Mouse (Mus musculus): Measurements from ENCODE around the gene Trex1.

The Trex1 gene

DNA sequence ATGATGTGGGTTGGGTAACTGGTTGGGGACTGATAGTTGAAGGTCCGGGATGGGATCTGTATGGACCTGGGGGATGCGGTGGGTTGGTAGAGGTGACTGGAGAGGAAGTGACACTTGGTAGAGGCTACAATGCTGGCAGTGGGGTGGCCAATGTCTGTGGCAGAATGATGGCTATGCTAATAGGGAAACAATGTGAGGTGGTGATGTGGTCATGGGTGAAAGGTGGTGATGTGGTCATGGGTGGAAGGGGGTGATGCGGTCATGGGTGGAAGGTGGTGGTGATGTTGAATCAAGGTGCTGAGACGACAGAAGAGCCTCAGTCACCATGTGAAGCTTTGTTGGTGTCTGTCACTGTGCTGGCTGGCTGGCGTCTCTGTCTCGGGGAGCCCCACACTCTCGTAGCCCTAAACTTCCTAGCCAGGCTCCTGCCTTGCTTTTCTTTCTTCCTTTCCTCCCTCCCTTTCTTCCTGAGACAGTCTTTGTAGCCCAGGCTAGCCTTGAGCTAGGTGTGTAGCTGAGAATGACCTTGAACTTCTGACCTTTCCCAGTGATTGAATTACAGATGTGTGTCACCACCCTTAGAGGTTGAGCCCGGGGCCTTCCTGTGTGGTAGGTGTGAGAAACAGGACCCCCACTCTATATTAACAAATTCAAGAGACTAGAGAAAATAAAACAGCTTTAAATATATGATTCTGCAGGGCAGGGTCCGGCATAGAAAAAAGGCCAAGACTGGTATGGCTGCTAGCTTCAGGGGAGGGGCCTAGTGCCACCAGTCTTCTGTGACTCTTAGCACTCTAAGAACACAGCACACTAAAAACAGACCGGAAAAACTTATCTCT is 7.7 kb downstream of the Trex1 start:
- DNase-seq (ENCODE audit: extremely low spot score) = no peak

- no peak for DNase-seq (ENCODE audit: extremely low spot score)
Measured at GRCm38 (mm10) chr9:109051011-109051501, 8.5 kb downstream of the Trex1 start.

DNA sequence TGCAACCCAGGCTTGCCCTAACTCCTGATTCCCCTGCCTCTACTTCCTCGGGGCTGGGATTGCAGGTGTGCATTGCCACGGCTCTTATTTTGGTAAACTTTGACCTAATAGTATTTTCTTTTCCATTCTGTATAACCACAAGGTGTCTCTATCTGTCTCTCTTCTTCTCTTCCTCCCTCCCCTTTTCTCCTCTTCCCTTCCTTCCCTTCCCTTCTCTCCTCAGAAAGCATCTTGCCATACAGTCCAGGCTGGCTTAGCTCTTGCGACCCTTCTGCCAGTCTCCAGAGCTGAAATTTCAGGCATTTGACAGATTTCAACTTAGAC is 8.9 kb downstream of the Trex1 start:
- DNase-seq (ENCODE audit: extremely low spot score) = no peak

- no peak for DNase-seq (ENCODE audit: extremely low spot score)
Measured at GRCm38 (mm10) chr9:109049996-109050673, 9.4 kb downstream of the Trex1 start.

DNA sequence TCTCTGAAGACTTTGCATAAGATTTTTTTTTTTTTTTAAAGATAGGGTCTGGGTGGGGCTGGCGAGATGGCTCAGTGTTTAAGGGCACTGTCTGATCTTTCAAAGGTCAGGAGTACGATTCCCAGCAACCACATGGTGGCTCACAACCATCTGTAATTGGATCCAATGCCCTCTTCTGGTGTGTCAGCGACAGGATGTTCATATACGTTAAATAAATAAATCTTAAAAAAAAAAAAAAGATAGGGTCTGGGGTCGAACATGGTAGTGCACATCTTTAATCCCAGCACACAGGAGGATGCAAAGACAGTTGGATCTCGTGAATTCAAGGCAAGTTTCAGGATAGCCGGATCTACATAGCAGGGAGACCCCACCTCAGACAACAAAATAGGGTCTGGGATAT is 10.2 kb downstream of the Trex1 start:
- DNase-seq (ENCODE audit: extremely low spot score) = no peak

DNA sequence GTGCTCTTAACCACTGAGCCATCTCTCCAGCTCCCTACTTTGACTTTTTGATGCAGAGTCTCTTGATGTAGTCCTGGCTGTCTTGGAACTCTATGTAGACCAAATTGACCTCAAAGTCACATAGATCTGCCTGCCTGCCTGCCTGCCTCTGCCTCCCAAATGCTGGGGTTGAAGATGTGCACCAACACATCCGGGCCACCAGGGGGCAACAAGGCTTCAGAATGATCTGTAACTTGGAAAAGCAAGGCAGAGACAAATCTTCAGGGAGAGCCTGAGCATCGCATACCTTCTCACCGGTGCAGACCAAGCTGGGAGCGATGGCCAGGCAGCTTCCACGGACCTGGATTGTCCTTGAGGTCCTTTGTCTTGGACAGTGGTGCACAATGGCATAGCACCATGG is 13.2 kb downstream of the Trex1 start:
- DNase-seq (ENCODE audit: extremely low spot score) = peak; percentile 52

GRCm38 (mm10) chr9:109041351-109041750 is 18.2 kb downstream of the Trex1 start:
- no peak for DNase-seq (ENCODE audit: extremely low spot score)

DNA sequence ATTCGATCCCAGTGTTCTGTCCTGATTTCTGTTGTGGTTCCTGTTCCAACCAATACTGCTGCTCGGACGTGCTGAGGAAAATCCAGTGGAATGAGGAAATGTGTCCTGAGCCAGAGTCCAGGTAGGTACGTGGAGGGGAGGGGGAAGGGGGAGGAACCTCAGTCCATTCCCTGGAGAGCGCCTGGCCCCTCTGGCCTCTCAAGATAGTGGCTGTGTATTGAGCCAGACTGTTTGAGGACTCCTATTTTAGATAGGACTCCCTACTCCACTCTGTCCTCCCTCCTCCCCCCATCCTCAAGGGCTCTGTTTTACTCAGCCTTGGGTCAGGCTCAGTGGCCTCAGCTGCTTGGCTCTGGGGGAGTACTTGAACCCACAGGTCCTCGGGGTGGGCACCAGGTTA is 18.6 kb downstream of the Trex1 start:
- DNase-seq (ENCODE audit: extremely low spot score) = no peak

- DNase-seq (ENCODE audit: extremely low spot score) = no peak
Measured at GRCm38 (mm10) chr9:109040216-109040615, 19.3 kb downstream of the Trex1 start.

GRCm38 (mm10) chr9:109039681-109040080 is 19.9 kb downstream of the Trex1 start:
- DNase-seq (ENCODE audit: extremely low spot score) = no peak

- no peak for DNase-seq (ENCODE audit: extremely low spot score)
Measured at GRCm38 (mm10) chr9:109038901-109039364, 20.6 kb downstream of the Trex1 start.

DNA sequence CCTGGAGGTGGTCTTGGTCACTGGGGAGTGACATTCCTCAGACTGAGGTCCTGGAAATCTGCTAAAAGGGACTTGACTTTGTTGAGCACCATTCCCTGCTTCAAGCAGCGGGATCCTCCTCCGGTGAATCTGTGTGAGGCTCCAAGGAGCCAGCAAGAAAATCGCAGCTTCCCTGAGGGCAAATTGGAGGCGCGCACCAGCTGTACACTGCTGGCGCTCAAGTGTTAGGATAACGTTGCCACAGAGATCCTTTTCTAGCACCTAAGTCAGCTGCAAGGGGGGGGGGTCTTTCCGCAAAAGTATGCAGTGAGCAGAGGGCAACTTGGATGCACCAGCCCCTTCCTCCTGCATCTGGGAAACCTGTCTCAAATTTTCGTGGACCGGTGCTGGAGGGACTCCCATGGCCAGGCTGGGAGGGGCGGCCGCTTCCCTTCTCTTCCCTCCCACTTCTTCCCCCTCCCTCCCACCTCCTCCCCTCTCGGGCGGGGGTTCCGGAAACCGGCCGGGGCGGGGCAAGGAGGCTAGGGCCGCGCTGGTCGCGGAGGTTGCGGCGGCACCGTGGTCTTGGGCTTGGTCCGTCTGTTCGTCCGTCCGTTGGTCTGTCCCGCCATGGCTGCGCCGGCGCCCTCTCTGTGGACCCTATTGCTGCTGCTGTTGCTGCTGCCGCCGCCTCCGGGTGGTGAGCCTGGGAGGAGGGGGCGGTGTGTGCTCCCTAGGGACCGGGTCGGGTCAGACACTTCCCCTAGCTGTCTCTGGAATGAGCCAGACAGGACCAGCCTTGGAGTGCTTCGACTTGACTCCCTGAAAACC is 21.2 kb downstream of the Trex1 start, which contains the start of gene Shisa5:
Shisa5 (plus strand) TSS at position 480 of the 810 bp plus-strand sequence.
- peak; percentile 86 for DNase-seq (ENCODE audit: extremely low spot score)

DNA sequence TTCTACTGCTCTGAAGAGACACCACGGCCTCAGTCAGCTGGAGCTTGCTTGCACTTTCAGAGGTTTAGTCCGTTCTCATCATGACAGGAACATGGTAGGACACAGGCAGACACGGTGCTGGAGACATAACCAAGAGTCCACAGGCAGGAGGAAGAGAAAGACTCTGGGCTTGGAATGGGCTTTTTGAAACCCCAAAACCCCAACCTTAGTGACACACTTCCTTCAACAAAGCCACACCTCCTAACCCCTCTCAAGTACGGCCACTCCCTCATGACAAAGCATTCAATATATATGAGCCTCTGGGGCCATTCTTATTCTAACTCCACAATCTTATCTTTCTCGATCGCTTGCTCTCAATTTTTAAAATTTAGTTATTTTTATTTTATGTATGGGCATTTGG is 27.1 kb downstream of the Trex1 start:
- DNase-seq (ENCODE audit: extremely low spot score) = no peak

DNA sequence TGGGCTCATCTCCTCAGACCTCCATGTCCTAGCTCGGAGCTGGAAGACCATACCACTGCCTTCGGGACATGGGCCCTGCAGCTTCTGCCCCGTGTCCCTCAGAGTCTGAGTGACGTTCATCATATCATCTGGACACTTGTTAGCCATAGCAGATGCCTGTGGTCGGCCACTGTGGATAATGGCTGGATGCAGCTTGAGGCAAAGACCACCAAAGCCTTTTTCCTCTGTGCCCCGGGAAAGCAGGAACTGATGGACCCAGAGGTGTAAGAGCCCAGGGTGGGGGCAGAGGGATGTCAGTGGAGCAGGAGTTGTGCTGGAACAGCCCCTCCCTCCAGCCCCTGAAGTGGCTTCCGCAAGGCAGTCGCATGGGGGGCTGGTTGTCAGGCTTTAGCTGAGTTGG is 27.8 kb downstream of the Trex1 start:
- no peak for DNase-seq (ENCODE audit: extremely low spot score)

- DNase-seq (ENCODE audit: extremely low spot score) = no peak
Measured at GRCm38 (mm10) chr9:109031001-109031400, 28.5 kb downstream of the Trex1 start.

DNA sequence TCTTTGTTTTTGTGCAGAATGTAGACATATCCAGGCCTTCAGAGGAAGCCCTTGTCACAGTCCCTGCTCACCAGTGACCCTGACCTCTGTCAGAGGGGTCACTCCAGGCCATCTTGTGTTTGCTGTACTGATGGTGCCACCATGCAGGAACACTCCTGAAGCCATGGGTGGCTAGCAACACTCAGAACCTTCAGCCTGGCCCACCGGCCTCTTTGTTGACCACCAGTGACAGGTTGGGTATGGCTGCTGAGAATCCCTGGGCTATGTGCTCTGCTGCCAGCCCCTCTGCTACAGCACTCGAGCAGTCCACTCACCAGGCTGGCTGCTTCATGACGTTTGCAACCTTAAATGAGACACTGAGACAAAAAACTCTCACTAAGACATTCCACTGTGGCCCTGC is 29.2 kb downstream of the Trex1 start:
- DNase-seq (ENCODE audit: extremely low spot score) = no peak

GRCm38 (mm10) chr9:109028919-109029318 is 30.6 kb downstream of the Trex1 start:
- no peak for DNase-seq (ENCODE audit: extremely low spot score)

- no peak for DNase-seq (ENCODE audit: extremely low spot score)
Measured at GRCm38 (mm10) chr9:109028421-109028820, 31.1 kb downstream of the Trex1 start.

- no peak for DNase-seq (ENCODE audit: extremely low spot score)
Measured at GRCm38 (mm10) chr9:109027521-109027920, 32.0 kb downstream of the Trex1 start.

- DNase-seq (ENCODE audit: extremely low spot score) = no peak
Measured at GRCm38 (mm10) chr9:109022866-109023685, 36.5 kb downstream of the Trex1 start.

GRCm38 (mm10) chr9:109021428-109021827 is 38.1 kb downstream of the Trex1 start:
- DNase-seq (ENCODE audit: extremely low spot score) = no peak

Data from embryo, embryonic 9.5 days (tissue).